Mouse (Mus musculus) frontal cortex, postnatal 25 days (tissue): ENCODE measurements at regions not wholly inside any gene's neighbourhood (a gene's known extent, or its start where the extent isn't known, plus 50 kb on each side); places are given as distances from the start of the nearest gene placed in this dataset.

Experiments
- DNase-seq, 2 experiments: peaks; one replicate each; pipeline ENCODE4 v3.0.0; 2022; ENCODE audit warnings: low spot score in 2 of 2

DNA sequence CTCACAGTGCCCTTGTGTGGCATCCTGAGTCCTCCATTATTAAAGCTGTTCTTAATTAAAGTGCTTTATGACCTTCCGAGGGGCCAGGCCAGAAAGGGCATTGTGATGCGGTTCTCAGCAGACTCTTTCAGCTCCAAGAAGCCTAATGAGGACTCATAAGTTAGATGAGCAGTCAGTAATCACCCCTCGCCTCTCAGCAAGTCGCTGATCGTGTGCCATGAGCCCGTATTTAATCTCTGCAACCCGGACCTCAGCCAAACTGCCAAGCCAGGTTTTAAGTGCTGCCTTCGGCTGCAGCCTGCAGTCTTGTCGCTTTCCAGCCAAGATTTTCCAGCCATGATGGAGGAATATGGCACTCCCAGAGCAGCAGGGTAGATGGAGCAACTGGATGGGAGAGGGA, 56.1 kb upstream of the Rbfox1 start:
- no peak for DNase-seq

GRCm38 (mm10) chr16:5823316-5823715, 61.8 kb upstream of the Rbfox1 start:
- no peak for DNase-seq

- DNase-seq: no peak
Observed at GRCm38 (mm10) chr16:5817166-5817565, 68.0 kb upstream of the Rbfox1 start.

DNA sequence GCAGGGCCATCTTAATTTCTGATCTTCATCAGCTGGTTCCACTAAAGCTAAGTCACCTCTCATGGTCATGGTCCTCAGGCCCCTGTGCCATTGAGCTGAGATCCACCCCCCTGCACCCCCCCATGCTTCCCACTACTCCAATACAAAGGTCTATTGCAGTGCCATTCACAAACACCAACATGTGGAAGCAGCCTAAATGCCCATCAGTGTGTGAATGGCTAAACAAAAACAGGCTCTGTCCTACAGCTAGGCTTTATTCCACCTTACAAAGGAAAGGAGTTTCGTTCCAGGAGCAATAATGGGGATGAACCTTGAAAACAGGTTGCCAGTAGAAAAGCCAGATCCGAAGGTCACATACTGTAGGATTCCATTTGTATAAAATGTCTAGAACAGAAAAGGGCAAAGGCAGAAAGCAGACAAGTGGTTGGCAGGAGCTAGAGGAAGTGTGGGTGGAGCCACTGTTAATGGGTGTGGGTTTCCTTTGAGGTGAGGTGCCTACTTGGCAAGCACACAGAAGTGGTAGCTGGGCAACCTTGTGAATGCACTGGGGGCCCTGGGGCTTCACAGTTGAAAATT, 72.8 kb upstream of the Rbfox1 start:
- no peak for DNase-seq

DNA sequence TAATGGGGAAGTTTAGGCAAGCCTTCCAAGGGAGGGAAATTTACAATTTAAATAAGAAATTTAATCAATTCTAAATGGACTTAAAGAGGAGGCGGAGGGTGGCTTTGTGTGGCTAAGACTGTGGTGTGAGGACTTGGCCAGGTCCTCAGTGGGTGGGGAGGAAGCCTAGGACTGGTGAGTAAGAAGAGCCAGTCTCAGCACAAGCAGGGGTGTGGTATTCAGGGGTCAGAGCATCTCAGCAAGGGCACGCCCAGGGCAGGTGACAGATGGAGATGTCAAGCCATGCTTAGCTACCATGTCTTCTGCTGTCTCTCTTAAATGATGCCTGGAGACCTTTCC, 73.5 kb upstream of the Rbfox1 start:
- no peak for DNase-seq

- DNase-seq: no peak
Observed at GRCm38 (mm10) chr16:5810986-5811653, 74.0 kb upstream of the Rbfox1 start.

DNA sequence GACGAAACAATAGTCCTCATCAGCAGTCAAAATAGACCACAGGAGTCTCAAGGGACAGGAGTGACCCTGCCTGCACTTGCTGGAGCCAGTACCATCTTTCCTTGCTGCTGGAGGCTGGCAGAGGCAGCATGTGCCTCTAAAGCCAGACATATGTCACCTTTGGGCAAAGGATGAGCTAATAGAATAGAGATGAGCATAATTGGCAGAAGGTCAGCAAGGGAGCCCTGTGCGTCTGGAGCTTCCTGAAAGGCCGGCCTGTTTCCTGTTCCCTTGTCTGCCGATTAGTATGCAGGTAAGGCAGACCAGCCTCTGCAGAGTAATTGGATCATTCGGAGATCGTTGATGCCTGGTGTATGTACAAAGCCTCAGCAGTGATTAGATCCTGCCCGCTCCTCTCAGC, 87.0 kb upstream of the Rbfox1 start:
- no peak for DNase-seq

DNA sequence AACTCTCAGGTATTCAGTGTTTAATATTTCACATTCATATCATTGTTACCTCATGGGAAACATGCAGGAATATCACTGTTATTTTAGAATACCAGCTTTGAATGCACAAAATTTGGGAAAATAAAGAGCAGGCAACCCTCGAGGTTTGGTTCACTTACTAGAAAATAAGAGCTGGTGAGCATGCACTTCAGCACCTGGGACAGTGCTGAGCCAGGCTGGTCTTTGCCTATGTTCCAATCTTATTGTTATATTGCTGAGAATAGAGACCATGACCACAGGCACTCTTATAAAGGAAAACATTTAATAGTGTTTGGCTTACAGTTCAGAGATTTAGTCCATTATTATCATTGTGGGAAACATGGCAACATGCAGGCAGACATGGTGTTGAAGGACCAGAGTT, 92.9 kb upstream of the Rbfox1 start:
- no peak for DNase-seq

- no peak for DNase-seq
Observed at GRCm38 (mm10) chr16:5790161-5790560, 95.0 kb upstream of the Rbfox1 start.

DNA sequence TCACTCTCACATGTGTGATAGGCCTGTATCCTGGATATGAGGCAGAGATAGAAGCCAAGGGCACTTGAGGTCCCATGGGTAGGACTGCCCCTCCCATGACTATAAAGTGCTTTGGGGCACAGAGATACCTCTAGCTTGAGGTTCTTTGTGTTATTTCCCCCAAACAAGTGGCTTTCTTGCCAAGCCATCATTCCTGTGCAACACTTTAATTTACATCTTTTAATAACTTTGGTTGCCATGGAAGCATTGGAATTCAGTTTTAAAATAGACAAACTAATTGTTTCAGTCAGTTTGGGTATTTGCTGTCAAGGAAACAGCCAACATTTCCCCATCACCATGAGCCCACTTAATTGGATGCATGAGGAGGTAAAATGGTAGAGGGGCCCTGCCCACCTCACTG, 97.9 kb upstream of the Rbfox1 start:
- DNase-seq: no peak

GRCm38 (mm10) chr16:5766771-5767421, 118.3 kb upstream of the Rbfox1 start:
- DNase-seq: no peak

DNA sequence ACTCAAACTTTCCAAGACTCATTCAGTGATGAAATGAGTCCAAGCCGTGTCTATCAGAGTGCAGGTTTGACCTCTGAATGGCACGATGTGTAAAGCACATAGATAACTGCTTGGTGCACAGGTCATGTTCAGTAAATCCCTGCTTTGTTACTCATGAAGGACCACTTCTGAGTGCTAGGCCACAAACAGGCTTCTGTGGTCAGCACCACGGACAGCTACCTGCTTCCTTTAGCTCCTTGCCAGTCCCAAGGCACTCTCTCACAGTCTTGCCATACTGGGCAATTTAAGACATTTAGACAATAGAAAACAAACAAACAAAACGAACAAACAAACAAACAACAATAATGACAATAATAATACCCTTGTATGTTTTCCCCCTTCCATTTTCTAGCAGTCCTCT, 120.0 kb upstream of the Rbfox1 start:
- no peak for DNase-seq

DNA sequence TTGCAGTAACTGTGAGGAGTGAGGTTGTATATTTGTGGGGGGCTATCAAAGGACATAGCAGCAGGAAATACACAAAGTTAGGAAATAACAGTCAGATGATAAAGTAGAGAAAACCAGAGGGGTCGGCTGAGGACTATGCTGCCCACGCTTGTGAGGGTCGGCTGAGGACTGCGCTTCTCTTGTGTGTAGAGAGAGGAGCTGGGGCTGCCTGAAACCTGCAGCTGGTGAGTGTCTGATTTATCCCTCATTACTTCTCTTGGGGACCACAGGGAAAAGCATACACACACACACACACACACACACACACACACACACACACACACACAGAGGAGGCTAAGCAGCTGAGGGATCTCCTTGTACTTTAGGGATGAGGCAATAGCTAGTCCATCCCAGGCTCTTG, 124.3 kb upstream of the Rbfox1 start:
- DNase-seq: no peak

DNA sequence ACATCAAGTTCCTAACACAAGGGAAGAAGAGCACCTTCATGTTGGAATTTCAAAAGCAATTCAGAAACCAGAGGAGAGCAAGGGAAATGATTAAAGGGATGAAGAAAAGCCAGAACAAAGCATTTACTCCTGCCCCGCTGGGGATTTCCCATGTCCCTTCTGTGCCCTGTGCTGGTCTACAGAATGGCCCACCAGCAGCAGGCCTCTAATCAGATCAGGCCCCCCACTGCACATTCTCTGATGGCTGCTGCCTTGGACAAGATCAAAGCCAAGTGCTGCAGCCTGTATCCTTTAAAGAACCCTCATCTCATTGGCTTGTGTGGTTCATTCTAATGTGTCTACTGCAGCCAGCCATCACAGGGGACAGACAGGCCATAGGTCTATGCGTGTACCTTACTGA, 126.1 kb upstream of the Rbfox1 start:
- DNase-seq: no peak

GRCm38 (mm10) chr16:5742716-5743507, 142.2 kb upstream of the Rbfox1 start:
- DNase-seq: no peak

DNA sequence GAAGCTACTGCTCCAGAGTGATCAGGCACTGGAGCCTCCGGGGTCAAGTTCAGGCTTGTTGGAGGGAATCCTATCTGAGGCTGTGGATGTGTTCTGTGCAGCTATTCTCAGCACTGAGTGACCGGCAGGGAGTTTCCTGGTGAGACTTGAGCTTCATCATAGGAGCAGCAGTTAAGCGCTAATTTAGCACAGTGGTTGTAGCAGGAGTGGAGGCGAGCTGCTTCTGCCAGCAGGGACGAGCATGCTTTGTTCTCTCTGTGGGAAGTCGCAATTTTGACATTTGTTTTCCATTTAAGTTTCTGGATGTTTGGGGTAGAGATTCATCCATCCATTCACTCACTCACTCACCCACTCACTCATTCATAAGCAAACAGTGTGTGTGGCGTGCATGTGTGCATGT, 144.4 kb upstream of the Rbfox1 start:
- no peak for DNase-seq

DNA sequence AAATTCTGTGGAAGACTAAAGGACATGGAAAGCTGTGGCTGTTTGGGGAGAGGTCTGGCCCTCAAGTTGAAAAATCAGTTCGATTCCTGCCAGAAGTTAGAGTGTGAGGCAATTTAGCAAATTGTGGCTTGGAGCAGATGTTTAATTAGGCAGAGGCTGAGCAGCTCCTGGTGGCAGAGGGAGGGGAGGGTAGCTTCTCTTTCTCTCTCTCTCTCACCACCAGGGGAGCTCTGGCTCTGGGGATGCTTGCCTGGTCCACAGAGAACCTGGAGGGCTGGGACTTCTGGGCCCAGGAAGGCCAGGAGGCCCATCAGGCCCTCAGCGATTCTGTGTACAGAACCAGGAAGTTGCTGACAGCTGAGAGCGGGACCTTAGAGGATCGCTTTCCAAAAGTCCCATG, 151.5 kb upstream of the Rbfox1 start:
- DNase-seq: no peak

DNA sequence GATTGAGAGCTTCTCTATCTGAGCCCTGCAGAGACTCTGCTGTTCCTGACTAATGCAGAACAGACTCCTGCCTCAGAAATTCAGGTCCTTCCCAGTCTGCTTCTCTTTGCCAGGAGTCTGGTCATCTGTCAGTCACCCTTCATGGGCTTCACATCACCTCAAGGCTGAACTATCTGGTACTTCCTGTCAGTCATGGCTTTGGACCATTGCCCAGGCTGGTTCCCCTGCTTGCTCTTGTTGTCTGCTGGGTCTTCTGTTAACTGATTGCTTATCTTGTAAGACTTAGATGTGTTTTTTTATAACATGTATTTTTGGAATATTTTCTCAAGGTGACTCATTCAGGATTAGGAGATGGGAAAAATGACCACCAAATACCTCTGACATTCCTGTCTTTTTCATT, 162.6 kb upstream of the Rbfox1 start:
- DNase-seq: no peak

DNA sequence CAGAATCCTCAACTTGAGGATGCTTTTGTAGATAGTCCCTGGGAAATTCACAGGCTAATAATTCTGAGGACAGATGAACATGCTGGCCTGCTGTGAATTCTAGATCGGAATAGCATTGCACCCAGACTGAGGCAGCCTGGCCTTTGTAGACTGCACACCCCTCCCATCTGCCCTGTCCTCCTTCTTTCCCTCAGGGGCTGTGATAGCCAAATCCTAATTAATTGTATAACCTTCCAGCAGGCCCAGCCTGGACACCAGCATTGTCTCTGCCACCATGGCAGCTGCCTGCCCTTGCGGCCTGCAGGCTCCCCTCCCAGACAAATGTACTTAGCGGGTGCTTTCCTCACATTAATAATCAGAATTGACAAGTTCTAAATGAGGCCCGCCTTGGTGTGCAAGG, 171.7 kb upstream of the Rbfox1 start:
- no peak for DNase-seq

- DNase-seq: no peak
Observed at GRCm38 (mm10) chr16:5709831-5710230, 175.3 kb upstream of the Rbfox1 start.

GRCm38 (mm10) chr16:5700731-5701255, 184.4 kb upstream of the Rbfox1 start:
- no peak for DNase-seq

DNA sequence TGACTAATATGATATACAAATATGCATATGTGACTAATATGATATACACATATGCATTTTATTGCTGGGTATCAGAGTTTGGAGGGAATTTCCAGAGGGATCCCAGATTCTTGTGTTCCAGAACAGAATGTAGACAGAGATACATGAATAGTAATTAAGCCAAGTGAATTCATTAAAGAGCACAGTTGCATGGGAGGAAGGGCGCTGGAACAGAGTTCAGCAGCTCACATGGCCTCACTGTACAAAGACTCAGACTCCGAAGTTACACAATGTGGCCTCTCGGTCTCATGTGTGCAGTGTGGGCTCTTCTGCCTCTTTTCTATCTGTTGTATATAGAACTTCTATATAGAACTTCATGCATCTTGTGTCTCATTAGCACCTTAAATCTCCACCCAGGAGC, 196.8 kb upstream of the Rbfox1 start:
- no peak for DNase-seq
